Mouse (Mus musculus): ENCODE data around the gene Klhdc2.

Gene Klhdc2

DNA sequence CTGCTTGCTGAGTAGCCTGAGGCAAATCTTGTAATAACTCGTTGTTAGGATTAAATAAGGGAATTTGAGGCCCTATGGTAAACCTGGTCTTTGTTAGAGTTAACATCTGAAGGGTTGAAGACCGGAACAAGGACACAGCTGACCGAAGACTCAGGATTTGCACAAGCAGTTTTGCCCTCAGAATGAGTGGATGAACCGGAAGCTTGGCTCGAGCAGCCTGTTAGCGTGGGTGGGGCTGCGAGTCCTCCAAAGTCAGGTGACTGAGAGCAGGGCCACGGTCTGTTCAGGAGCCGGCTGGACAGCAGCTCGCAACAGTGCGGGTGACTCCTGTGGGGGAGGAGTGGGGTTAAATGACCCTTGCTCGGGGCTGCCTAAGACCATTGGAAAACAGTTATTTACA, 2.8 kb downstream of the Klhdc2 start:
- intact Hi-C loops (cut with DNase I): loop anchor here (5.0 kb wide), 1 partner anchor 112 kb away; no protein-coding TSS in a partner anchor

DNA sequence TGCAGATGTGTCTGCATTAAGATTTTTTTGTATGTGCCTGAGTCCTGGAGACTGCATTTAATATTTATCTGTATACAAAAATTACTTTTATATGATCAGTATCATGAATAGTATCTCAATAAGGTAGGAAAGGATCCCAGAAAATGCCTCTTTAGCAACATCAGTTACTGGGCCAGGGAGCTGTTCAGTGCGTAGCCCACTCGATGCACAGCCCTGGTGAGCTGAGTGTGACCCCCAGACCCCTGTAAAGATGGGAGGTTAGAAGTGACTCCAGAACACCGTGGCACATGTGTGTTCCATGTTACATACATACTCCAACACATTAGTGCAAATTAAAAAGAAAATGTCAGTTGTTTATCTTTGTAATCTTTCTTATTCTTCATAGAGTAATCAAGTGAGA, 3.4 kb downstream of the Klhdc2 start:
- intact Hi-C loops (cut with DNase I): loop anchor here (5.0 kb wide), 1 partner anchor 113 kb away; no protein-coding TSS in a partner anchor

DNA sequence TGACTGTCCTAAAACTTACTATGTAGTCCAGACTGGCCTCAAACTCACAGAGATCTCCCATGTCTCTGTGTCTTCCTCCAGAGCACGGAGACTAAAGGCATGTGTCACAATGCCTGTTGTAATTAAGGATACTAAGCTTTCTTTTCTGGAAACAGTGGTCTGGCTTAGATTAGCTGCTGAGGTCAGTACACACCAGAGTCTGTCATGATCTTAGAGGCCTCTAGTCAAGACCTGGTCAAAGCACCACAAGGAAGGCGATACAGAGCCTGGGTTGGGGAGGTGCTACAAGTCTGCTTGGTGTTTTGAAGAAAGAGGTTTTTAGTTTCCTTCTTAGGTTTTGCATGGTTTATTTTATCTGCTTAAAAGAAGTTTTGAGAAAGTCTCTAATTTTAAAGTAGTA, 3.9 kb downstream of the Klhdc2 start:
- intact Hi-C loops (cut with DNase I): no loop called here

DNA sequence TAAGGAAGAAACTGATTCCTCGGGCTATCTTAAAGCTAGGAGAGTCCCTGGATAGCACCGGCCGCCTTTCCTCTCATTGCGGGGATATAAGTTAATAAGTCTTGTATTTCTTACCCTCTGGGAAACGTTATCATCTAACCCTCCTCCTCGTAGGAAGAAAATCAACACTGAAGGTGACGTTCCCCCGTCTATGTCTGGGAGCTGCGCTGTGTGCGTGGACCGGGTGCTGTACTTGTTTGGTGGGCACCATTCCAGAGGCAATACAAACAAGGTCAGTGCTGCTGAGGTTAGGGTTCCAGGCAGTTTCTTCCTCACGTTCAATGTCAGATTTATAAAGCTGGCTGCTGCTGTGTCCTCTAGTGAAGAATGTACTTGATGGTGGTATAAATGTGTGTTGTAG, 5.7 kb downstream of the Klhdc2 start:
- intact Hi-C loops (cut with DNase I): no loop called here

DNA sequence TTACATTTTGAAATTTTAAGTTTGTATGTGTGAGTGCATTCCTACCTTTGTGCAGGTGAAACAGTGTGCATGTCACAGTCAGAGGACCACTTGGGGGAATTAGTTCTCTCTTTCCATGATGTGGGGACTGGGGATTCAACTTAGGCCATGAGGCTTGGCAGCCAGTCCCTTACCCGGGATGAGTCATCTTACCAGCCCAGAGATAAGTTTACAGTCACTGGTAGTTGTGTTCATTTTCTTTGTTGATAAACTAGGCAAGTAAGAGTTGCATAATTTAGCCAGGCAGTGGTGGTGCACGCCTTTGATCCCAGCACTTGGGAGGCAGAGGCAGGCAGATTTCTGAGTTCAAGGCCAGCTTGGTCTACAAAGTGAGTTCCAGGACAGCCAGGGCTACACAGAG, 7.6 kb downstream of the Klhdc2 start:
- intact Hi-C loops (cut with DNase I): no loop called here

DNA sequence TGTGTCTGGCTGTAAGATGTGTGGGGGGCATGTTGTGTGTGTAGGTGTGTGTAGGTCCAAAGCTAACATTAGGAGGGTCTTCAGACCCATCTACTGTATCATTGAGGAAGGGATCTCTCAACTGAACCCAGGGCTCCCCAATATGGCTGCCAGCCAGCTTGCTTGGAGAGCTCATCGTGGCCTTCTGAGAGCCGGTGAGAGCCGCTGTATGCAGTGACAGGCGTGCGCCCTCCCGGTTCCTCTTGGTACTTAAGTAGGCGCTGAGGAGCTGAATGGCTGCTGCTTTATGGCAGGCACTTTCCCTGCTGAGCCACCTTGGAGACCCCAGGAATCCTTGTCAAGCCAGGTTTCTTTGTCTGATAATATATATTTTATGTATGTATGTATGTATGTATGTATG, 9.9 kb downstream of the Klhdc2 start:
- intact Hi-C loops (cut with DNase I): loop anchor here (5.0 kb wide), 1 partner anchor 109 kb away; the partner anchor contains the start of genes Dnaaf2 and Gm49383

DNA sequence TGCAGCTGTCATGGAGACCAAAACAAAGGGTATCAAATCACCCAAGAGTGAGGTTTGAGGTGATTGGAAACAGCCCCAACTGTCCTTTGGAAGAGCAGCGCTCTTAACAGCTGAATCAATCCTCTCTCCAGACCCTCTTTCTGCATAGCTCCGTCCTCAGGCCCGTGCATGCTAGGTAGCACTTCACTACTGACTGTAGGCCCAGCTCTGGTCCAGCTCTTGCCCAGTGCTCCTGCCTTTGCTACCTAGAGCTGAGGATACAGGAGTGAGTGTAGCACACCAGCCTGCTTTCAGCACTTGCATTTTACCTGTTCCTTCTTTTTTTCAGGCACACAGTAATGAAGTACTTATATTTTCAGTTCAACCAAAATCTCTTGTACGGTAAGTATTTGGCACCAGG, 13.2 kb downstream of the Klhdc2 start:
- intact Hi-C loops (cut with DNase I): loop anchor here (5.0 kb wide), 1 partner anchor 112 kb away; the partner anchor contains the start of genes Dnaaf2 and Gm49383

DNA sequence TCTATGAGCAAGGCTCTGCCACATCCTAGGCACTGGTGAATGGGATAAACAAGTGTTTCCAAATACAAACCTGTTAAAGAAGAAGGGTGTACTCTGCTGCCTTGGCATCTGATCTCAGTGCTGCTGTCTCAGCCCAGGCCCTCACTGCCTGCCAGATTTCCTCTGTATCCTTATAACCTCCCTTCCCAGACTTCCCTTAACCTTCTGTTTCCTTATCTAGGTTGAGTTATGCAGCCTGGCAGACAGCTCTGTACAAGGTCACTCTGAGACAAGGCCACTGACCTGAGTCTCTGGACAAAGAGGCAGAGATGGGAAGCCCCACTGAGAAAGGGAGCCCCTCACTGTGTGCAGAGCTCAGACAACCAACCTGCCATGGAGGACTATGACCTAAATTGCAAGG, 21.9 kb downstream of the Klhdc2 start:
- intact Hi-C loops (cut with DNase I): loop anchor here (5.0 kb wide), 1 partner anchor 34 kb away; no protein-coding TSS in a partner anchor

DNA sequence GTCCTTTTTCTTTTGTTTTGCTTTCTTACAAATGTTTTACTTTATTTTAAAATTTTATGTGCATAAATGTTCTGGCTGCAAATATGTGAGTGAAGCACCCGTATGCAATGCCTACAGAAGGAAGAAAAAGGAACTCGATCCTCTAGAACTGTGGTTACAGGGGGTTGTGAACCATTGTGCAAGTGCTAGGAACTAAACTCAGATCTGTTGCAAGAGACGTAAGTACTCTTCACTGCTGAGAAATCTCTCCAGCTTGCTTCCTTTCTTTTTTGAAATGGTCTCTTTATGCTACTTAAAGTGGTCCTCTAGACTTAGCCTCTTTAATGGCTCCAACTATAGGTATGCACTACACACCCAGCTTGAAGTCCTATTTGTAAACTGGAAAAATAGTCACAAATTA, 34.7 kb downstream of the Klhdc2 start:
- intact Hi-C loops (cut with DNase I): no loop called here

DNA sequence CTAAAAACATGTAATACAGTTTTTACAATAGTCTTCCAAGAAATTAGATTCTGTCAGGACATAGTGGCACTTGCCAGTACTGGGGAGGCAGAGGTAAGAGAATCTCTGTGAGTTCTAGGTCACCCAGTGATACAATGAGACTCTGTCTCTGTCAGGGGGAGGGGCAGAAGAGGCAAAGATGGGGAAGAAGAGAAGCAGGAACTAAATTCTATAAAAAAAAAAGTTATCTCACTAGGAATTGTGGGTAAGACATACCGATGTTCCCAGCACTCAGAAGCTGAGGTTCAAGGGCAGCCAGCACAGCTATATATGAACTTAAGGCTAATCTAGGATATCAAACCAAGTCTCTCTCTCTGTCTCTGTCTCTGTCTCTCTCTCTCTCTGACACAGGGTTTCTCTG, 35.7 kb downstream of the Klhdc2 start:
- intact Hi-C loops (cut with DNase I): no loop called here

DNA sequence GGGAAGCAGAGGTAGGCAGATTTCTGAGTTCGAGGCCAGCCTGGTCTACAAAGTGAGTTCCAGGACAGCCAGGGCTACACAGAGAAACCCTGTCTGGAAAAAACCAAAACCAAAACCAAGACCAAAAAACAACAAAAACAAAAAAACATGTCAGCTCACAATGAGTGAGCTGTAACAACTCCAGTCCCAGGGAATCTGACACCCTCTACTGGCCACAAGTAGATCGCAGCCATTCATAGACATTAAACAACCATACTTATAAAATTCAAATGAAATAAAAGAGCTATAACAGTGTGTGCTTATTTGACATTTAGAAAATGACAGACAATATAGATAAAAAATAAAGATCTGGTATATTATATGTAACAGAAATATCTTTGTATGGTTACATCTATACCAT, 37.1 kb downstream of the Klhdc2 start:
- intact Hi-C loops (cut with DNase I): no loop called here

DNA sequence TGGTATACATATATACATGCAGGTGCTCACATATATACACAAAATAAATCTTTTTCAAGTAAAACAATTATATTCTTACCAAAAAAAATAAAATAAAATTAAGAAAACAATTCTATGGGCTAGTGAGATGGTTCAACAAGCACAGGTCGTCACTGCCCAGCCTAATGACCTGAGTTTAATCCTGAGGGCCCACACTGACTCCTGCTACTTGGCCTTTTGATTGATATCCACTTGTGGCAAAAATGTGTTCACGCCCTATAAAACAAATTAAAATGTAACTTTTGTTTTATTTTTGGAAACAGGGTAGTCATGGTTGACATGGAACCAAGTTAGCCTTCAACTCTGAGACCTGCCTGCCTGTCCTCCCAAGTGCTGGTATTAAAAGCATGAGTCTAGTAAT, 53.4 kb downstream of the Klhdc2 start:
- intact Hi-C loops (cut with DNase I): loop anchor here (5.0 kb wide), 2 partner anchors 33 to 232 kb away; partner anchors contain the start of gene Vcpkmt

DNA sequence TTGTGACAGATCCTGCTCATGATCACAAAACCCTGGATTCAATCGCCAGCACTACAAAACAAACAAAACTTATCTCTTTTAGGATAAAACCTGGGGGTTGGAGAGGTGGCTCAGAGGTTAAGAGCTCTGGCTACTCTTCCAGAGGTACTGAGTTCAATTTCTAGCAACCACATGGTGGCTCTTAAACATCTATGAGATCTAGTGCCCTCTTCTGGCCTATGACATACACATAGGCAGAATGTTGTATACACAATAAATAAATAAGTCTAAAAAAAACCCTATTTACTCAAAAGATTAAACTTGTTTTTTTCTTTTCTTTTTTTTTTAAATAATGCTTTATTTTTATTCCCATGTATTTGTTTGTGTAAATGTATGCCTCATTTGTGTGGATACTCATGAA, 55.2 kb downstream of the Klhdc2 start:
- intact Hi-C loops (cut with DNase I): loop anchor here (5.0 kb wide), 2 partner anchors 34 to 231 kb away; partner anchors contain the start of gene Vcpkmt

DNA sequence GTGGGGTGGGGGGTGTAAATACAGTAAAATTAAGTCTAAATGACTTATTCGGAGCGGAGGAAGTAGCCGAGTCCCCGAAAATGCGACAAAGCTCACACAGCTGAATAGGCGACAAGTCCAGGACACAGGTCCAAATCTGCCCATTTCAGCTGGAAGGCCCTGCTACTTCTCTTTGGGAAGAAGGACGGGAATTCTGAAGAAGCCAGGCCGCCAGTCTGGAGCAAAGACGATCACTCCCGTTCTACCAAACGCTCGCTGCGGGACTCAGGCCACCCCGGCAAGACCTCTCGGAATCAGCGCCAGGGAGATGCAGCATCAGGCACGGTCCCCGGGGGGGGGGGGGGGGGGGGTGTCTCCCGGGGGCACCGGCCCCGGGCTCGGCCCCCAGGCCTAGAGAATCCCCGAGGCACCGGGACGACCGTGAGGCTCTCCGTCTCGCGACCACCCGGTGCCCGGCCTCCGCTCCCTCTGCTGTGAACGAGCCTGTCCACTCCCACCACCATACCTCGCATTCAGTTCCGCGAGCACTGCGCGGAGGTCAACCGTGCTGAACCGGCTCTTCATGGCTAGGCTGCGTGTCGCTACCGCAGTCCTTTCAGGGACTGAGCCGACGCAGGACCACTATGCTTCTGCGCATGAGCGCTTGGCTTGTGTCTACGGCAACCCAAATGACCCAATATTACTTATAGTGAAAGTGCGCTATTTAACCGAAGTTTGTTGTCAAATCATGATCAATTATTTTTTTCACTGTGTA, 60.2 kb downstream of the Klhdc2 start, which contains the start of gene Nemf:
TSS of gene Nemf (minus strand) at position 620 of the 754 bp plus-strand sequence.
- intact Hi-C loops (cut with DNase I): no loop called here

DNA sequence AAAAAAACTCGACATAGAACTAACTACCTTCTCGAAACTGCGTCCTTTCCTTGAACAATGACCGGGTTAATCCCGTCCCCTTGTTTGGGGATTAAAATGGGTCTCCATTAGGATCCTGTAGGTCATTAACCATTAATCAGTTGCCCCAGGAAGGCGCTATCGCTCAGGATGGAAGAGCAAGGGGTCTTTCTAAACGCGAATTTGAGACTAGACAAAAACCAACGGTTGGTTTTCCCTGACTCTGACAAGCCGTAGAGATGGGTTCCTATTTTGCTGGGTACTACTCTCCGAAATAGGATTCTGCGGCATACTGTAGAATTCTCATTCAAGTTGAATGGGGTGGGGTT, 60.8 kb downstream of the Klhdc2 start:
- intact Hi-C loops (cut with DNase I): no loop called here

Measured in adrenal gland (tissue).